Mouse (Mus musculus) yolk sac, embryonic 10.5 days (tissue): ENCODE results near the gene Smurf1.
A peak's percentile ranks its signal among the peaks of the same experiment; 100 is the strongest.

ENCODE experiments used
- DNase-seq: peaks from one replicate; pipeline ENCODE4 v3.0.0-alpha.2; 2017; ENCODE audit warnings: low spot score

Smurf1 gene

GRCm38 (mm10) chr5:144913923-144914322 is 51.7 kb downstream of the Smurf1 start:
- DNase-seq: no peak

GRCm38 (mm10) chr5:144913361-144913760 is 52.3 kb downstream of the Smurf1 start:
- DNase-seq: no peak

GRCm38 (mm10) chr5:144912519-144913310 is 52.9 kb downstream of the Smurf1 start:
- DNase-seq: no peak

- DNase-seq: no peak
Observed at GRCm38 (mm10) chr5:144909521-144909920, 56.1 kb downstream of the Smurf1 start.

GRCm38 (mm10) chr5:144907591-144907990 is 58.1 kb downstream of the Smurf1 start:
- no peak for DNase-seq

GRCm38 (mm10) chr5:144904356-144905134 is 61.1 kb downstream of the Smurf1 start:
- DNase-seq: no peak

- DNase-seq: no peak
Observed at GRCm38 (mm10) chr5:144901791-144902190, 63.9 kb downstream of the Smurf1 start.

GRCm38 (mm10) chr5:144901035-144901434 is 64.6 kb downstream of the Smurf1 start:
- no peak for DNase-seq

- peak; percentile 14 for DNase-seq
Observed at GRCm38 (mm10) chr5:144898448-144899052, 67.1 kb downstream of the Smurf1 start.

GRCm38 (mm10) chr5:144897881-144898280 is 67.8 kb downstream of the Smurf1 start:
- DNase-seq: no peak

GRCm38 (mm10) chr5:144891276-144891675 is 74.4 kb downstream of the Smurf1 start:
- DNase-seq: no peak

- DNase-seq: no peak
Observed at GRCm38 (mm10) chr5:144885968-144886650, 79.5 kb downstream of the Smurf1 start.

GRCm38 (mm10) chr5:144884629-144885217 is 80.9 kb downstream of the Smurf1 start:
- DNase-seq: no peak

GRCm38 (mm10) chr5:144881670-144882399 is 83.8 kb downstream of the Smurf1 start:
- DNase-seq: no peak

- DNase-seq: no peak
Observed at GRCm38 (mm10) chr5:144877021-144877420, 88.6 kb downstream of the Smurf1 start.

- peak; percentile 40 for DNase-seq
Observed at GRCm38 (mm10) chr5:144875892-144876291, 89.8 kb downstream of the Smurf1 start.

- no peak for DNase-seq
Observed at GRCm38 (mm10) chr5:144875227-144875626, 90.4 kb downstream of the Smurf1 start.

- no peak for DNase-seq
Observed at GRCm38 (mm10) chr5:144872867-144873266, 92.8 kb downstream of the Smurf1 start.

GRCm38 (mm10) chr5:144872326-144872725 is 93.3 kb downstream of the Smurf1 start:
- DNase-seq: peak; percentile 29

- DNase-seq: no peak
Observed at GRCm38 (mm10) chr5:144871775-144872174, 93.9 kb downstream of the Smurf1 start.

GRCm38 (mm10) chr5:144870782-144871181 is 94.9 kb downstream of the Smurf1 start:
- DNase-seq: no peak
